Mouse (Mus musculus): ENCODE results near the gene Umodl1. TPM values are rescaled to one million over a fixed set of nuclear protein-coding genes. Genes with fewer than 3 reads are reported as not detected.

The Umodl1 gene
- not detected in 2 replicates for polyA plus RNA-seq (2015; fragmentation: Nextera tagmentation; extraction: Ambion mirVana)

GRCm38 (mm10) chr17:30954340-30954739 is at the start of gene Umodl1:
Umodl1 (plus strand) TSS chr17:30954640.
- no peaks in the 10 kb centered on the region for H3K9me3 ChIP-seq
- H3K4me1 ChIP-seq, result no peaks in the 10 kb centered on the region
- H3K4me2 ChIP-seq (replicated peaks), result no peak within 1 kb of the TSS
- H3K4me3 ChIP-seq, result no peak within 1 kb of the TSS
- no peak for ATAC-seq (ENCODE audit: low FRiP score, low read depth)
- H3K36me3 ChIP-seq, result no peaks in the 10 kb centered on the region
- H3K27me3 ChIP-seq, result peaks cover 10% of the 10 kb centered on the region; the same call in 1 of the 2 replicates
- H3K9ac ChIP-seq, result no peak within 1 kb of the TSS
- WGBS, result 25% methylated on average over 10 of the region's 10 CpGs
- no peak within 1 kb of the TSS for H3K27ac ChIP-seq

- no peak for ATAC-seq (ENCODE audit: low FRiP score, low read depth)
- WGBS, result 69% methylated on average over 4 of the region's 4 CpGs
- Histone ChIP-seq H3K36me3 (no peaks in the 10 kb centered on the region), H3K4me2 (replicated peaks) (no peak overlapping the region), H3K4me1 (peaks cover 21% of the 10 kb centered on the region), H3K9ac (no peak overlapping the region), H3K27ac (no peak overlapping the region), H3K27me3 (peaks cover 99% of the 10 kb centered on the region), H3K4me3 (no peak overlapping the region), H3K9me3 (no peaks in the 10 kb centered on the region)
These were observed 46.9 kb upstream of the Umodl1 start for GRCm38 (mm10) chr17:30907577-30907976.

GRCm38 (mm10) chr17:30910866-30911731 is 43.3 kb upstream of the Umodl1 start:
- H3K9me3 ChIP-seq, result no peaks in the 10 kb centered on the region
- no peak overlapping the region for H3K27ac ChIP-seq
- 28% methylated on average over 26 of the region's 27 CpGs for WGBS
- no peak for ATAC-seq (ENCODE audit: low FRiP score, low read depth)
- H3K4me1 ChIP-seq, result peaks cover 24% of the 10 kb centered on the region
- peak overlapping the region; percentile 44 for H3K4me2 ChIP-seq (replicated peaks)
- no peak overlapping the region for H3K9ac ChIP-seq
- H3K27me3 ChIP-seq, result peaks cover 90% of the 10 kb centered on the region
- H3K36me3 ChIP-seq, result no peaks in the 10 kb centered on the region
- H3K4me3 ChIP-seq, result 0 out of 2 replicates have a peak overlapping the region, but pooled peaks have one; percentile 5

GRCm38 (mm10) chr17:30911732-30912088 is 42.7 kb upstream of the Umodl1 start:
- H3K9ac ChIP-seq, result no peak overlapping the region
- peaks cover 84% of the 10 kb centered on the region for H3K27me3 ChIP-seq
- H3K27ac ChIP-seq, result no peak overlapping the region
- 0 out of 2 replicates have a peak overlapping the region, but pooled peaks have one; percentile 5 for H3K4me3 ChIP-seq
- H3K36me3 ChIP-seq, result no peaks in the 10 kb centered on the region
- 12% methylated on average over 8 of the region's 8 CpGs for WGBS
- ATAC-seq (ENCODE audit: low FRiP score, low read depth), result no peak
- H3K4me2 ChIP-seq (replicated peaks), result peak overlapping the region; percentile 44
- no peaks in the 10 kb centered on the region for H3K9me3 ChIP-seq
- peaks cover 24% of the 10 kb centered on the region for H3K4me1 ChIP-seq

GRCm38 (mm10) chr17:30912536-30912935 is 41.9 kb upstream of the Umodl1 start:
- no peaks in the 10 kb centered on the region for H3K9me3 ChIP-seq
- no peaks in the 10 kb centered on the region for H3K36me3 ChIP-seq
- H3K4me1 ChIP-seq, result peaks cover 24% of the 10 kb centered on the region
- WGBS, result 40% methylated on average over 5 of the region's 5 CpGs
- peaks cover 79% of the 10 kb centered on the region for H3K27me3 ChIP-seq
- no peak overlapping the region for H3K27ac ChIP-seq
- no peak for ATAC-seq (ENCODE audit: low FRiP score, low read depth)
- no peak overlapping the region for H3K4me3 ChIP-seq
- no peak overlapping the region for H3K9ac ChIP-seq
- no peak overlapping the region for H3K4me2 ChIP-seq (replicated peaks)

GRCm38 (mm10) chr17:30914264-30914663 is 40.2 kb upstream of the Umodl1 start:
- no peak for ATAC-seq (ENCODE audit: low FRiP score, low read depth)
- no peak overlapping the region for H3K9ac ChIP-seq
- H3K4me2 ChIP-seq (replicated peaks), result no peak overlapping the region
- H3K27me3 ChIP-seq, result peaks cover 62% of the 10 kb centered on the region
- no peaks in the 10 kb centered on the region for H3K9me3 ChIP-seq
- H3K4me3 ChIP-seq, result no peak overlapping the region
- H3K4me1 ChIP-seq, result peaks cover 24% of the 10 kb centered on the region
- no peak overlapping the region for H3K27ac ChIP-seq
- H3K36me3 ChIP-seq, result no peaks in the 10 kb centered on the region

- no peaks in the 10 kb centered on the region for H3K4me1 ChIP-seq
- H3K4me2 ChIP-seq (replicated peaks), result no peak overlapping the region
- H3K36me3 ChIP-seq, result no peaks in the 10 kb centered on the region
- H3K27ac ChIP-seq, result no peak overlapping the region
- no peaks in the 10 kb centered on the region for H3K9me3 ChIP-seq
- H3K9ac ChIP-seq, result no peak overlapping the region
- peaks cover 3% of the 10 kb centered on the region; the same call in 1 of the 2 replicates for H3K27me3 ChIP-seq
- no peak overlapping the region for H3K4me3 ChIP-seq
- ATAC-seq (ENCODE audit: low FRiP score, low read depth), result no peak
- 66% methylated on average over 4 of the region's 4 CpGs for WGBS
These were observed 30.9 kb upstream of the Umodl1 start for GRCm38 (mm10) chr17:30923566-30923965.

GRCm38 (mm10) chr17:30930827-30931226 is 23.6 kb upstream of the Umodl1 start:
- Histone ChIP-seq H3K4me1 (no peaks in the 10 kb centered on the region), H3K27ac (no peak overlapping the region), H3K27me3 (no peaks in the 10 kb centered on the region), H3K9me3 (no peaks in the 10 kb centered on the region), H3K4me3 (no peak overlapping the region), H3K4me2 (replicated peaks) (no peak overlapping the region), H3K36me3 (no peaks in the 10 kb centered on the region), H3K9ac (no peak overlapping the region)
- ATAC-seq (ENCODE audit: low FRiP score, low read depth), result no peak
- WGBS, result 68% methylated on average over 7 of the region's 7 CpGs

DNA sequence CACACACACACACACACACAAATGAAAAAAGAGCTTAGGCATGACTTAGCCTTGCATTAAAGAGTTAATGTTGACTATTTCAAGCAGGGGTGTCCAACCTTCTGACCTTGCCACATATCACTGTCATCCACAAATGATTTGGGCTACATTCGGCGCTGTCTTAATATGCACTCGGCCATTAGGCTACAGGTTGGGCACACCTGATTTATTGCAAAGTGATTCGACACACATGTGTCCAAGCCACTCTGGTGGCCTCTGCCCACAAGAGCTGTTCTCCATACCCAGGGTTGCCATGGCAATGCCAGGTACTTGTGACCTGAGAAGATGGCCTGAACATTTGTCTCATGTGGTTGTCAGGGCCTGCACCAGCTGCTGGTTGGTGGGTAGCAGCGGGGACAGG is 21.6 kb upstream of the Umodl1 start:
- Histone ChIP-seq H3K9me3 (no peaks in the 10 kb centered on the region), H3K27me3 (peaks cover 2% of the 10 kb centered on the region; the same call in 1 of the 2 replicates), H3K36me3 (no peaks in the 10 kb centered on the region), H3K4me2 (replicated peaks) (no peak overlapping the region), H3K4me1 (no peaks in the 10 kb centered on the region), H3K9ac (no peak overlapping the region), H3K4me3 (no peak overlapping the region), H3K27ac (no peak overlapping the region)
- WGBS, result 47% methylated on average over 5 of the region's 5 CpGs
- ATAC-seq (ENCODE audit: low FRiP score, low read depth), result no peak

GRCm38 (mm10) chr17:30935301-30935700 is 19.1 kb upstream of the Umodl1 start:
- WGBS, result 70% methylated on average over 5 of the region's 5 CpGs
- ATAC-seq (ENCODE audit: low FRiP score, low read depth), result no peak
- Histone ChIP-seq H3K4me2 (replicated peaks) (no peak overlapping the region), H3K4me1 (no peaks in the 10 kb centered on the region), H3K4me3 (no peak overlapping the region), H3K36me3 (no peaks in the 10 kb centered on the region), H3K9me3 (no peaks in the 10 kb centered on the region), H3K27ac (no peak overlapping the region), H3K9ac (no peak overlapping the region), H3K27me3 (peaks cover 2% of the 10 kb centered on the region; the same call in 1 of the 2 replicates)

DNA sequence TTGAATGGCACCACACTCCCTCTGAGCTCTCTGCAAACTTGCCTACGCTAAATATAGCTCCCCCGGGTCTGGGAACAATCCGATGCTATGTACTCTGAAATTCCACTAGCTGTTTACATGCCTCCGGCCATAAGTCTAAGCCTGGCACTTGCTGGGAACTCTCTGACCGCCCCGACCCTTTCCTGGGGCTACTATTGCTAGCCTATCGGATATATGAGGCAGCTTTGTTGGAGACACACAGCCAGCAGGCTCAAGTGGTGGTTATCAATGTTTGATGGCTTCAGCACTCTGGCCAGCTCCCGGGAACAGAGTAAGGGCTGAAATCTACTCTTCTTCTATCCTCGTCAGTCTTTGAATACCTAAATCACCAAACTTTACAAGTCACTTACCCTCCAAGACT is 15.9 kb upstream of the Umodl1 start:
- H3K4me1 ChIP-seq, result no peaks in the 10 kb centered on the region
- H3K9ac ChIP-seq, result no peak overlapping the region
- 54% methylated on average over 9 of the region's 9 CpGs for WGBS
- peaks cover 2% of the 10 kb centered on the region; the same call in 1 of the 2 replicates for H3K27me3 ChIP-seq
- no peak for ATAC-seq (ENCODE audit: low FRiP score, low read depth)
- H3K27ac ChIP-seq, result no peak overlapping the region
- H3K9me3 ChIP-seq, result no peaks in the 10 kb centered on the region
- H3K4me2 ChIP-seq (replicated peaks), result no peak overlapping the region
- no peak overlapping the region for H3K4me3 ChIP-seq
- H3K36me3 ChIP-seq, result no peaks in the 10 kb centered on the region

- no peak overlapping the region for H3K4me2 ChIP-seq (replicated peaks)
- no peaks in the 10 kb centered on the region for H3K4me1 ChIP-seq
- H3K9ac ChIP-seq, result no peak overlapping the region
- H3K9me3 ChIP-seq, result no peaks in the 10 kb centered on the region
- H3K36me3 ChIP-seq, result no peaks in the 10 kb centered on the region
- WGBS, result 83% methylated on average over 1 of the region's 1 CpGs
- ATAC-seq (ENCODE audit: low FRiP score, low read depth), result no peak
- H3K4me3 ChIP-seq, result no peak overlapping the region
- peaks cover 5% of the 10 kb centered on the region; the same call in 1 of the 2 replicates for H3K27me3 ChIP-seq
- H3K27ac ChIP-seq, result no peak overlapping the region
These were observed 6.1 kb upstream of the Umodl1 start for GRCm38 (mm10) chr17:30948382-30948781.
